Mouse (Mus musculus) MEL (cell line): ENCODE results near the gene Tarsl2. TPM values are rescaled to one million over a fixed set of nuclear protein-coding genes. Genes with fewer than 3 reads are reported as not detected.

Experiments
- DNase-seq: peaks from one replicate; pipeline ENCODE4 v3.0.0; 2011; ENCODE audit warnings: low read depth, low spot score
- H3K27ac ChIP-seq: 2 replicates; pipeline ENCODE4 v1.5.1; 2012; ENCODE audit warnings: low read depth, mild to moderate bottlenecking, control low read depth, low read length, moderate library complexity; ENCODE audit not compliant: control insufficient read depth
- H3K27me3 ChIP-seq, 2 experiments: fragments of 150-350 bp in 1 of 2; sonication (generic) in 1 of 2; 2 replicates each; pipeline ENCODE4 v1.6.1; 2012; ENCODE audit warnings: low read length in 2 of 2, mild to moderate bottlenecking in 2 of 2, improper control_type of control experiment in 1 of 2, moderate library complexity in 1 of 2; ENCODE audit not compliant: insufficient read depth in 2 of 2, control insufficient read depth in 1 of 2
- H3K36me3 ChIP-seq, 2 experiments: 2 replicates each; pipeline ENCODE4 v1.6.1; 2012 to 2014; ENCODE audit warnings: low read length in 2 of 2, improper control_type of control experiment in 1 of 2, inconsistent platforms in 1 of 2, mild to moderate bottlenecking in 1 of 2; ENCODE audit not compliant: insufficient read depth in 2 of 2, control insufficient read depth in 1 of 2
- H3K4me1 ChIP-seq, 2 experiments: fragments of 150-350 bp in 1 of 2; sonication (generic) in 1 of 2; 2 replicates each; pipeline ENCODE4 v1.6.1; 2012; ENCODE audit warnings: low read length in 2 of 2, improper control_type of control experiment in 1 of 2, mild to moderate bottlenecking in 1 of 2; ENCODE audit not compliant: insufficient read depth in 2 of 2, control insufficient read depth in 1 of 2
- H3K4me3 ChIP-seq, 2 experiments: fragments of 150-350 bp in 1 of 2; sonication (generic) in 1 of 2; 2 replicates each; pipeline ENCODE4 v1.5.1; 2012; ENCODE audit warnings: low read depth in 2 of 2, low read length in 2 of 2, mild to moderate bottlenecking in 2 of 2, moderate library complexity in 2 of 2, control low read depth in 1 of 2, improper control_type of control experiment in 1 of 2; ENCODE audit not compliant: control insufficient read depth in 1 of 2, insufficient read depth in 1 of 2
- H3K79me2 ChIP-seq: 2 replicates; pipeline ENCODE4 v1.6.1; 2012; ENCODE audit warnings: mild to moderate bottlenecking, low read length, moderate library complexity; ENCODE audit not compliant: control insufficient read depth, poor library complexity, insufficient read depth
- H3K9ac ChIP-seq: 2 replicates; pipeline ENCODE4 v1.6.1; 2012; ENCODE audit warnings: low read depth, mild to moderate bottlenecking, control low read depth, low read length, moderate library complexity; ENCODE audit not compliant: control insufficient read depth, poor library complexity, severe bottlenecking
- H3K9me3 ChIP-seq: fragments of 150-350 bp; sonication (generic); replicated peaks from 2 replicates; pipeline ENCODE4 v1.6.1; 2012; ENCODE audit warnings: mild to moderate bottlenecking, low read length, improper control_type of control experiment, moderate library complexity; ENCODE audit not compliant: insufficient read depth
- BHLHE40 ChIP-seq: IDR thresholded peaks from 2 replicates; pipeline ENCODE4 v1.6.1; 2012; ENCODE audit warnings: low read depth, mild to moderate bottlenecking, inconsistent platforms, low read length, improper control_type of control experiment, borderline replicate concordance
- CHD1 ChIP-seq: IDR thresholded peaks from 2 replicates; pipeline ENCODE4 v1.6.1; 2012; ENCODE audit warnings: low read depth, mild to moderate bottlenecking, inconsistent platforms, low read length, improper control_type of control experiment
- CHD2 ChIP-seq: IDR thresholded peaks from 2 replicates; pipeline ENCODE4 v1.6.1; 2011; ENCODE audit warnings: low read length, improper control_type of control experiment
- EP300 ChIP-seq, 2 experiments: IDR thresholded peaks; 2 replicates each; pipeline ENCODE4 v1.6.1; 2011; ENCODE audit warnings: improper control_type of control experiment in 2 of 2, low read length in 2 of 2, low read depth in 1 of 2, mild to moderate bottlenecking in 1 of 2
- ETS1 ChIP-seq: IDR thresholded peaks from 2 replicates; pipeline ENCODE4 v1.6.1; 2012; ENCODE audit warnings: low read depth, mild to moderate bottlenecking, inconsistent platforms, low read length, improper control_type of control experiment, moderate library complexity
- GABPA ChIP-seq: IDR thresholded peaks from 2 replicates; pipeline ENCODE4 v1.6.1; 2012; ENCODE audit warnings: low read depth, mild to moderate bottlenecking, inconsistent platforms, low read length, improper control_type of control experiment, moderate library complexity
- HCFC1 ChIP-seq: IDR thresholded peaks from 2 replicates; pipeline ENCODE4 v1.6.1; 2012; ENCODE audit warnings: low read depth, mild to moderate bottlenecking, inconsistent platforms, low read length, improper control_type of control experiment, moderate library complexity
- JUND ChIP-seq: IDR thresholded peaks from 2 replicates; pipeline ENCODE4 v1.6.1; 2011; ENCODE audit warnings: low read depth, mild to moderate bottlenecking, improper control_type of control experiment, low read length
- MEF2A ChIP-seq: IDR thresholded peaks from 2 replicates; pipeline ENCODE4 v1.6.1; 2014; ENCODE audit warnings: low read depth, mild to moderate bottlenecking, inconsistent platforms, low read length, improper control_type of control experiment; ENCODE audit not compliant: poor library complexity, insufficient replicate concordance, severe bottlenecking; ENCODE audit errors: extremely low read depth
- MXI1 ChIP-seq: IDR thresholded peaks from 2 replicates; pipeline ENCODE4 v1.6.1; 2011; ENCODE audit warnings: mild to moderate bottlenecking, low read depth, low read length, improper control_type of control experiment
- MYB ChIP-seq: IDR thresholded peaks from 2 replicates; pipeline ENCODE4 v1.6.1; 2011; ENCODE audit warnings: mild to moderate bottlenecking, low read depth, low read length, improper control_type of control experiment
- NELFE ChIP-seq: IDR thresholded peaks from 2 replicates; pipeline ENCODE4 v1.6.1; 2011; ENCODE audit warnings: low read depth, low read length, improper control_type of control experiment
- POLR2A ChIP-seq, 2 experiments: IDR thresholded peaks; 2 replicates each; pipeline ENCODE4 v1.6.1; 2011 to 2012; ENCODE audit warnings: low read length in 2 of 2, mild to moderate bottlenecking in 2 of 2, control low read depth in 1 of 2, improper control_type of control experiment in 1 of 2, low read depth in 1 of 2, moderate library complexity in 1 of 2; ENCODE audit not compliant: control insufficient read depth in 1 of 2, insufficient read depth in 1 of 2, poor library complexity in 1 of 2
- POLR2AphosphoS5 ChIP-seq: IDR thresholded peaks from 2 replicates; pipeline ENCODE4 v1.6.1; 2012; ENCODE audit warnings: low read depth, borderline replicate concordance, mild to moderate bottlenecking, inconsistent platforms, low read length, moderate library complexity, mixed read lengths
- RAD21 ChIP-seq: IDR thresholded peaks from 2 replicates; pipeline ENCODE4 v1.6.1; 2011; ENCODE audit warnings: mild to moderate bottlenecking, low read depth, low read length, improper control_type of control experiment
- SMC3 ChIP-seq: IDR thresholded peaks from 2 replicates; pipeline ENCODE4 v1.6.1; 2011; ENCODE audit warnings: low read depth, low read length, improper control_type of control experiment
- TAL1 ChIP-seq: IDR thresholded peaks from 2 replicates; pipeline ENCODE4 v1.6.1; 2012; ENCODE audit warnings: mild to moderate bottlenecking, inconsistent platforms, low read length, moderate library complexity, mixed read lengths
- TBP ChIP-seq: IDR thresholded peaks from 2 replicates; pipeline ENCODE4 v1.8.0; 2011; ENCODE audit warnings: low read depth, low read length, improper control_type of control experiment
- UBTF ChIP-seq: IDR thresholded peaks from 2 replicates; pipeline ENCODE4 v1.6.1; 2012; ENCODE audit warnings: low read depth, mild to moderate bottlenecking, inconsistent platforms, low read length, improper control_type of control experiment, moderate library complexity, borderline replicate concordance; ENCODE audit not compliant: insufficient read depth
- USF1 ChIP-seq: IDR thresholded peaks from 2 replicates; pipeline ENCODE4 v1.6.1; 2014; ENCODE audit warnings: low read depth, mild to moderate bottlenecking, inconsistent platforms, low read length, improper control_type of control experiment, moderate library complexity
- USF2 ChIP-seq, 2 experiments: IDR thresholded peaks; 2 replicates each; pipeline ENCODE4 v1.6.1; 2011 to 2012; ENCODE audit warnings: improper control_type of control experiment in 2 of 2, low read length in 2 of 2, borderline replicate concordance in 1 of 2, inconsistent platforms in 1 of 2, low read depth in 1 of 2, mild to moderate bottlenecking in 1 of 2; ENCODE audit not compliant: insufficient read depth in 1 of 2
- ZC3H11A ChIP-seq: IDR thresholded peaks from 2 replicates; pipeline ENCODE4 v1.6.1; 2012; ENCODE audit warnings: low read depth, mild to moderate bottlenecking, inconsistent platforms, low read length, improper control_type of control experiment
- ZNF384 ChIP-seq: IDR thresholded peaks from 2 replicates; pipeline ENCODE4 v1.6.1; 2012; ENCODE audit warnings: low read depth, mild to moderate bottlenecking, inconsistent platforms, low read length, improper control_type of control experiment
- polyA plus RNA-seq, 2 experiments: library from polyadenylated mRNA; stranded (reverse) in 1 of 2; unstranded in 1 of 2; fragments of >175 nt in 1 of 2; fragments of >200 nt in 1 of 2; gene quantifications; 2 replicates each; pipeline versions ENCODE4 v1.2.1 to v1.2.4; 2012; ENCODE audit warnings: low replicate concordance in 2 of 2, low read depth in 1 of 2; ENCODE audit not compliant: insufficient read length in 2 of 2, insufficient read depth in 1 of 2, missing spikeins in 1 of 2
- total RNA-seq: library from RNA; depleted of rRNA; stranded (reverse); fragments of 300-350 nt; gene quantifications from 2 replicates; pipeline ENCODE4 v1.2.3, GENCODE M21; 2012

Tarsl2 gene
- total and polyA plus RNA-seq, 3 experiments, result 18.7 to 26.3 TPM; not detected in 1

- H3K4me1 ChIP-seq, result peaks cover 0 to 6% of the 10 kb centered on the region in 2 experiments; a peak in 2 of 4 replicates
- no peaks in the 10 kb centered on the region for H3K27me3 ChIP-seq
- peaks cover 9% of the 10 kb centered on the region for H3K79me2 ChIP-seq
- no peak within 1 kb of the TSS for H3K27ac ChIP-seq
- DNase-seq, result no peak
- no peak within 1 kb of the TSS for H3K4me3 ChIP-seq
- no peaks in the 10 kb centered on the region for H3K9me3 ChIP-seq
- H3K36me3 ChIP-seq, result peaks cover 0 to 4% of the 10 kb centered on the region in 2 experiments; a peak in 1 of 4 replicates
- TF ChIP-seq GABPA, result no peak
- TF ChIP-seq POLR2AphosphoS5, result no peak
- no peak for TF ChIP-seq MXI1
- TF ChIP-seq ETS1, result no peak
- TF ChIP-seq USF1, result no peak
- TF ChIP-seq ZC3H11A, result no peak
- TF ChIP-seq RAD21, result no peak
- TF ChIP-seq TBP, result no peak
- no peak for TF ChIP-seq USF2 (IDR thresholded peaks at IDR 0.05; ENCODE audit: borderline replicate concordance in 1 of 2, insufficient read depth in 1 of 2, low read depth in 1 of 2, low read length in 2 of 2)
- no peak for TF ChIP-seq TAL1
- TF ChIP-seq UBTF, result no peak
- no peak for TF ChIP-seq POLR2A (IDR thresholded peaks at IDR 0.05; ENCODE audit: control insufficient read depth in 1 of 2, insufficient read depth in 1 of 2, low read depth in 1 of 2, low read length in 2 of 2, poor library complexity in 1 of 2)
- TF ChIP-seq CHD2, result no peak
- no peak within 1 kb of the TSS for H3K9ac ChIP-seq
These were observed 46.2 kb downstream of the Tarsl2 start, which contains the start of gene Tm2d3 for GRCm38 (mm10) chr7:65690869-65691268. Tm2d3 (plus strand) TSS chr7:65691169.

GRCm38 (mm10) chr7:65691929-65692605 is 47.4 kb downstream of the Tarsl2 start:
- H3K36me3 ChIP-seq, result peaks cover 0 to 4% of the 10 kb centered on the region in 2 experiments; a peak in 1 of 4 replicates

More at GRCm38 (mm10) chr7:65691929-65692605, 47.4 kb downstream of the Tarsl2 start:
- Histone ChIP-seq H3K27ac (no peak overlapping the region), H3K27me3 (no peaks in the 10 kb centered on the region), H3K9me3 (no peaks in the 10 kb centered on the region), H3K9ac (no peak overlapping the region), H3K4me1 (peaks cover 0 to 6% of the 10 kb centered on the region in 2 experiments; a peak in 2 of 4 replicates), H3K79me2 (peaks cover 9% of the 10 kb centered on the region), H3K4me3 (no peak overlapping the region)
- no peak for DNase-seq
- TF ChIP-seq GABPA, result no peak
- no peak for TF ChIP-seq MXI1
- TF ChIP-seq HCFC1, result no peak
- no peak for TF ChIP-seq NELFE
- no peak for TF ChIP-seq RAD21
- no peak for TF ChIP-seq USF1
- TF ChIP-seq SMC3, result no peak
- TF ChIP-seq MYB, result no peak
- no peak for TF ChIP-seq JUND
- TF ChIP-seq TAL1, result no peak
- TF ChIP-seq ZNF384, result no peak
- TF ChIP-seq POLR2A (IDR thresholded peaks at IDR 0.05; ENCODE audit: control insufficient read depth in 1 of 2, insufficient read depth in 1 of 2, low read depth in 1 of 2, low read length in 2 of 2, poor library complexity in 1 of 2), result no peak
- no peak for TF ChIP-seq ZC3H11A
- no peak for TF ChIP-seq CHD2
- TF ChIP-seq EP300 (IDR thresholded peaks at IDR 0.05; ENCODE audit: low read depth in 1 of 2, low read length in 2 of 2), result no peak
- no peak for TF ChIP-seq CHD1
- no peak for TF ChIP-seq BHLHE40
- TF ChIP-seq MEF2A, result no peak
